In genomic region chr4:22133547-22134495, GRCm38 (mm10) we compare ENCODE assay signal across 16 mouse cellular contexts.
DNase-seq lines count a peak whose midpoint lies in the region; ATAC-seq and TF ChIP-seq lines count a peak whose summit lies in the region.
"Had no signal": no experiment of that assay in that cellular context is flagged by ENCODE, and none has a peak within 500 bp of the region (broad histone marks: within the 10 kb centered on the region; RNA-seq: fewer than 3 reads in every experiment).

No protein-coding gene starts in this region.

- H3K27ac ChIP-seq in kidney, adult 2 months (ENCODE audit: insufficient read depth, low read depth, low read length) = no peak overlapping the region
- no peak overlapping the region for H3K27ac ChIP-seq in midbrain, embryonic 11.5 days (ENCODE audit: low read depth, low read length)
- no peak overlapping the region for H3K27ac ChIP-seq in midbrain, postnatal 0 days (ENCODE audit: low read depth, low read length)
- H3K27ac ChIP-seq in intestine, embryonic 15.5 days = no peak overlapping the region
- H3K27ac ChIP-seq in neural tube, embryonic 14.5 days (ENCODE audit: low read depth, low read length) = no peak overlapping the region
- H3K27ac ChIP-seq: forebrain, embryonic 13.5 days; heart, adult 2 months; heart, embryonic 15.5 days; hindbrain, embryonic 15.5 days; limb, embryonic 13.5 days had no signal

- WGBS in kidney, adult 2 months = 42% methylated on average over 14 of the region's 14 CpGs
- 56% methylated on average over 14 of the region's 14 CpGs for WGBS in midbrain, embryonic 11.5 days
- 36% methylated on average over 14 of the region's 14 CpGs for WGBS in midbrain, postnatal 0 days
- 49% methylated on average over 14 of the region's 14 CpGs for WGBS in intestine, embryonic 15.5 days
- 40% methylated on average over 14 of the region's 14 CpGs for WGBS in neural tube, embryonic 14.5 days

- no peaks in the 10 kb centered on the region for H3K36me3 ChIP-seq in kidney, adult 2 months (ENCODE audit: control insufficient read depth, insufficient read depth, low read length)
- no peaks in the 10 kb centered on the region for H3K36me3 ChIP-seq in midbrain, embryonic 11.5 days (ENCODE audit: control insufficient read depth, insufficient read depth, low read length)
- H3K36me3 ChIP-seq in midbrain, postnatal 0 days (ENCODE audit: insufficient read depth, low read length) = no peaks in the 10 kb centered on the region
- H3K36me3 ChIP-seq in intestine, embryonic 15.5 days = no peaks in the 10 kb centered on the region
- no peaks in the 10 kb centered on the region for H3K36me3 ChIP-seq in neural tube, embryonic 14.5 days (ENCODE audit: control insufficient read depth, insufficient read depth, low read length)
- H3K36me3 ChIP-seq: heart, embryonic 15.5 days; hindbrain, embryonic 15.5 days; limb, embryonic 13.5 days had no signal

- no peaks in the 10 kb centered on the region for H3K4me1 ChIP-seq in kidney, adult 2 months (ENCODE audit: control insufficient read depth, insufficient read depth, low read length)
- no peaks in the 10 kb centered on the region; the same call in 1 of the 2 replicates for H3K4me1 ChIP-seq in midbrain, embryonic 11.5 days (ENCODE audit: control insufficient read depth, insufficient read depth, low read length)
- H3K4me1 ChIP-seq in midbrain, postnatal 0 days (ENCODE audit: insufficient read depth, low read length) = peaks cover 4% of the 10 kb centered on the region; the same call in 1 of the 2 replicates
- H3K4me1 ChIP-seq in intestine, embryonic 15.5 days (replicated peaks) = no peaks in the 10 kb centered on the region
- H3K4me1 ChIP-seq in neural tube, embryonic 14.5 days (ENCODE audit: control insufficient read depth, insufficient read depth, low read length) = no peaks in the 10 kb centered on the region
- H3K4me1 ChIP-seq: heart, embryonic 15.5 days; limb, embryonic 13.5 days had no signal

- no peak overlapping the region for H3K4me3 ChIP-seq in kidney, adult 2 months (ENCODE audit: insufficient read depth, low read depth, low read length)
- H3K4me3 ChIP-seq in midbrain, embryonic 11.5 days (ENCODE audit: low read depth, low read length) = no peak overlapping the region
- no peak overlapping the region for H3K4me3 ChIP-seq in midbrain, postnatal 0 days (ENCODE audit: low read depth, low read length)
- H3K4me3 ChIP-seq in intestine, embryonic 15.5 days (replicated peaks) = no peak overlapping the region
- H3K4me3 ChIP-seq in neural tube, embryonic 14.5 days (ENCODE audit: low read depth, low read length) = no peak overlapping the region
- H3K4me3 ChIP-seq: forebrain, embryonic 13.5 days; heart, adult 2 months; heart, embryonic 15.5 days; hindbrain, embryonic 15.5 days; limb, embryonic 13.5 days had no signal

- no peaks in the 10 kb centered on the region for H3K9me3 ChIP-seq in midbrain, embryonic 11.5 days (ENCODE audit: control insufficient read depth, low read length)
- H3K9me3 ChIP-seq in midbrain, postnatal 0 days (ENCODE audit: low read length) = no peaks in the 10 kb centered on the region
- no peaks in the 10 kb centered on the region for H3K9me3 ChIP-seq in intestine, embryonic 15.5 days
- no peaks in the 10 kb centered on the region for H3K9me3 ChIP-seq in neural tube, embryonic 14.5 days (ENCODE audit: control insufficient read depth, low read length)
- H3K9me3 ChIP-seq: forebrain, embryonic 13.5 days; heart, embryonic 15.5 days; hindbrain, embryonic 15.5 days; limb, embryonic 13.5 days had no signal

- no peak for TF ChIP-seq POLR2A in kidney, adult 2 months (IDR thresholded peaks at IDR 0.05; ENCODE audit: low read depth, low read length)

- ATAC-seq in midbrain, embryonic 11.5 days (ENCODE audit: low FRiP score) = no peak
- no peak for ATAC-seq in midbrain, postnatal 0 days (ENCODE audit: low FRiP score)
- ATAC-seq in intestine, embryonic 15.5 days = peak; percentile 86
- peak; percentile 35; the same call in 1 of the 2 replicates for ATAC-seq in neural tube, embryonic 14.5 days (ENCODE audit: low read depth)
- ATAC-seq: forebrain, embryonic 13.5 days; Patski had no signal

- H3K9ac ChIP-seq in midbrain, embryonic 11.5 days (ENCODE audit: low read length) = no peak overlapping the region
- no peak overlapping the region for H3K9ac ChIP-seq in midbrain, postnatal 0 days (replicated peaks; ENCODE audit: low read length, poor library complexity, severe bottlenecking)
- no peak overlapping the region for H3K9ac ChIP-seq in intestine, embryonic 15.5 days
- no peak overlapping the region for H3K9ac ChIP-seq in neural tube, embryonic 14.5 days (replicated peaks; ENCODE audit: low read depth, low read length)
- H3K9ac ChIP-seq: forebrain, embryonic 13.5 days; heart, embryonic 15.5 days; hindbrain, embryonic 15.5 days; limb, embryonic 13.5 days had no signal

- DNase-seq in kidney, adult 2 months = peak; percentile 8
- DNase-seq in kidney, postnatal 14 days = no peak
- peak; percentile 72 for DNase-seq in midbrain, embryonic 11.5 days (ENCODE audit: low spot score, missing footprints)
- no peak for DNase-seq in midbrain, postnatal 0 days (ENCODE audit: low spot score)
- DNase-seq in right cerebral cortex, postnatal 36 days (ENCODE audit: low spot score in 2 of 2) = no peak
- DNase-seq: adrenal gland, postnatal 25 days; cerebellum, adult 2 months; gastrocnemius, postnatal 14 days; heart, adult 2 months had no signal

- H3K4me2 ChIP-seq in midbrain, embryonic 11.5 days = no peak overlapping the region
- H3K4me2 ChIP-seq in midbrain, postnatal 0 days (ENCODE audit: low read depth, low read length, poor library complexity, severe bottlenecking) = no peak overlapping the region
- no peak overlapping the region for H3K4me2 ChIP-seq in intestine, embryonic 15.5 days (replicated peaks)
- H3K4me2 ChIP-seq in neural tube, embryonic 14.5 days (ENCODE audit: low read depth, low read length) = no peak overlapping the region
- H3K4me2 ChIP-seq: forebrain, embryonic 13.5 days; heart, embryonic 15.5 days; hindbrain, embryonic 15.5 days; limb, embryonic 13.5 days had no signal

- TF ChIP-seq CTCF in kidney, adult 2 months (conservative IDR thresholded peaks at IDR 0.05; ENCODE audit: insufficient read depth, insufficient read length, low read depth, low read length) = no peak
- TF ChIP-seq CTCF in midbrain, postnatal 0 days (IDR thresholded peaks at IDR 0.05) = no peak

- no peaks in the 10 kb centered on the region for H3K27me3 ChIP-seq in kidney, adult 2 months (replicated peaks; ENCODE audit: control insufficient read depth, insufficient read depth, low read length)
- no peaks in the 10 kb centered on the region for H3K27me3 ChIP-seq in midbrain, embryonic 11.5 days (ENCODE audit: control insufficient read depth, insufficient read depth, low read length)
- H3K27me3 ChIP-seq in midbrain, postnatal 0 days (ENCODE audit: insufficient read depth, low read length) = no peaks in the 10 kb centered on the region
- no peaks in the 10 kb centered on the region for H3K27me3 ChIP-seq in intestine, embryonic 15.5 days (replicated peaks)
- no peaks in the 10 kb centered on the region for H3K27me3 ChIP-seq in neural tube, embryonic 14.5 days (ENCODE audit: control insufficient read depth, insufficient read depth, low read length)
- H3K27me3 ChIP-seq: forebrain, embryonic 13.5 days; hindbrain, embryonic 15.5 days had no signal

Comparison
In these comparisons a context has a peak if more than half of its experiments do, and no peak if none do; other contexts are left out.
1. DNase-seq: peak in kidney, adult 2 months (single experiment) and midbrain, embryonic 11.5 days (single experiment); none in kidney, postnatal 14 days (single experiment), midbrain, postnatal 0 days (single experiment) and right cerebral cortex, postnatal 36 days (0 of 2).
2. ATAC-seq: peak in intestine, embryonic 15.5 days (single experiment) and neural tube, embryonic 14.5 days (single experiment); none in midbrain, embryonic 11.5 days (single experiment) and midbrain, postnatal 0 days (single experiment).